In genomic region chr6:135428246-135428645, GRCm38 (mm10) we compare ENCODE assay signal across 29 mouse cellular contexts.
DNase-seq lines count a peak whose midpoint lies in the region; ATAC-seq and TF ChIP-seq lines count a peak whose summit lies in the region.
"Had no signal": no experiment of that assay in that cellular context is flagged by ENCODE, and none has a peak within 500 bp of the region (broad histone marks: within the 10 kb centered on the region; RNA-seq: fewer than 3 reads in every experiment).

No protein-coding gene starts in this region.

- TF ChIP-seq CTCF in forebrain, postnatal 0 days (IDR thresholded peaks at IDR 0.05; ENCODE audit: low read depth), result no peak

- no peaks in the 10 kb centered on the region for H3K4me1 ChIP-seq in forebrain, postnatal 0 days (ENCODE audit: insufficient read depth)
- H3K4me1 ChIP-seq: forebrain, embryonic 13.5 days; heart, embryonic 12.5 days; heart, embryonic 15.5 days had no signal

- WGBS in forebrain, postnatal 0 days, result 85% methylated on average over 2 of the region's 2 CpGs

- H3K36me3 ChIP-seq in forebrain, postnatal 0 days (ENCODE audit: insufficient read depth), result no peaks in the 10 kb centered on the region
- H3K36me3 ChIP-seq: embryonic facial prominence, embryonic 10.5 days; embryonic facial prominence, embryonic 13.5 days; G1E; heart, embryonic 12.5 days; heart, embryonic 15.5 days had no signal

- intact Hi-C loops in left cerebral cortex, postnatal 10 days (cut with DNase I), result no loop called here

- H3K9me3 ChIP-seq in forebrain, postnatal 0 days (ENCODE audit: low read length), result 0 out of 2 replicates have a peak, but pooled peaks cover under 1% of the 10 kb centered on the region
- H3K9me3 ChIP-seq: embryonic facial prominence, embryonic 13.5 days had no signal

- ATAC-seq in megakaryocyte progenitor cell, adult 5-6 weeks (replicated peaks; ENCODE audit: poor library complexity), result peak; percentile 46
- ATAC-seq in forebrain, postnatal 0 days, result no peak
- ATAC-seq: forebrain, embryonic 13.5 days; inflammation-experienced regulatory T-cells, adult 6 months; intestine, embryonic 16.5 days; Patski had no signal

- H3K9ac ChIP-seq in forebrain, postnatal 0 days, result no peak overlapping the region
- H3K9ac ChIP-seq: embryonic facial prominence, embryonic 13.5 days; forebrain, embryonic 13.5 days; heart, embryonic 12.5 days; heart, embryonic 15.5 days; hindbrain, embryonic 14.5 days had no signal

- H3K4me3 ChIP-seq in forebrain, postnatal 0 days (ENCODE audit: low read depth, low read length), result no peak overlapping the region
- H3K4me3 ChIP-seq: embryonic facial prominence, embryonic 10.5 days; embryonic facial prominence, embryonic 13.5 days; erythroblast, embryonic 14.5 days; forebrain, embryonic 13.5 days; heart, embryonic 12.5 days; heart, embryonic 15.5 days had no signal

- DNase-seq in 3T3-L1 (ENCODE audit: low read depth, low spot score) (peak; percentile 54), 416B (ENCODE audit: low read depth) (peak; percentile 95), NIH3T3 (ENCODE audit: low read depth) (peak; percentile 35)
- DNase-seq in left cerebral cortex, postnatal 10 days (ENCODE audit: extremely low spot score in 1 of 2, low spot score in 2 of 2), result no peak
- DNase-seq in forebrain, postnatal 0 days, result no peak
- DNase-seq: adrenal gland, postnatal 10 days; adrenal gland, postnatal 36 days; B cell, adult 2 months; cerebellum, adult 11 months; cerebellum, adult 2 months; cerebellum, adult 9-11 months; cerebellum, postnatal 25 days; embryo, embryonic 11 days; gastrocnemius, postnatal 25 days; heart, adult 18-20 months; heart, postnatal 10 days; heart, postnatal 4 days had no signal

- no peak overlapping the region for H3K27ac ChIP-seq in forebrain, postnatal 0 days (ENCODE audit: low read depth, low read length)
- H3K27ac ChIP-seq: embryonic facial prominence, embryonic 10.5 days; forebrain, embryonic 13.5 days; heart, embryonic 15.5 days; hindbrain, embryonic 14.5 days had no signal

- no peaks in the 10 kb centered on the region for H3K27me3 ChIP-seq in forebrain, postnatal 0 days (ENCODE audit: insufficient read depth, low read length)
- H3K27me3 ChIP-seq: embryonic facial prominence, embryonic 13.5 days; forebrain, embryonic 13.5 days; heart, embryonic 12.5 days; heart, embryonic 15.5 days; Patski had no signal

- H3K4me2 ChIP-seq in forebrain, postnatal 0 days (ENCODE audit: low read depth), result no peak overlapping the region
- H3K4me2 ChIP-seq: embryonic facial prominence, embryonic 13.5 days; forebrain, embryonic 13.5 days; heart, embryonic 12.5 days; heart, embryonic 15.5 days; hindbrain, embryonic 14.5 days had no signal

Comparison
In these comparisons a context has a peak if more than half of its experiments do, and no peak if none do; other contexts are left out.
1. DNase-seq: peak in 3T3-L1 (single experiment), 416B (single experiment) and NIH3T3 (single experiment); none in left cerebral cortex, postnatal 10 days (0 of 2) and forebrain, postnatal 0 days (single experiment).